Mouse (Mus musculus) E14TG2a.4 (cell line): ENCODE results near the gene Dmrtc2.

Experiments used
- CTCF ChIP-seq: conservative IDR thresholded peaks from 2 replicates; pipeline ENCODE4 v1.5.1; 2014; ENCODE audit warnings: low read length
- NANOG ChIP-seq: IDR thresholded peaks from 2 replicates; pipeline ENCODE4 v1.6.1; 2014; ENCODE audit warnings: borderline replicate concordance, low read length, mixed read lengths

DNA sequence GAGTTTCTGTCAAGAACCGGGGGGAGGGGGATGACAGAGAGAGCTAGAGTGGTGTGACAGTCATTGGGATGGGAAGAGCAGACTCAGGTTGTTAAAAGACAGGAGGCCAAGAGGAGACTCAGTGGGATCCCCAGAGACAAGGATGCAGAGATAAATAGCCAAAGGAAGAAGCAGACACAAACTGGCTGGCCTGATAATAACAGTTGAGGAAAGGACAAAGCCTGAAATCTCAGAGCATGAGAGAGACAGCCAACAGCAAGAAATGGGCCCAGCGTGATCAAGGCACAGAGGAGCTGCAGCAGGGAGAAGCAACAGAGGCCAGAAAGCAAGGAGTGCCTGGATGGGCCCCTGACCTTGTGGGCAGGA, 32.4 kb downstream of the Dmrtc2 start:
- TF ChIP-seq CTCF: no peak
- TF ChIP-seq NANOG: no peak
